Mouse (Mus musculus): ENCODE data around the gene Slc5a2.

GRCm38 (mm10) chr7:128319140-128319539 lies 53.7 kb downstream of the Slc5a2 start:
- no peak for TF ChIP-seq CTCF (conservative IDR thresholded peaks at IDR 0.05 in 1 of 2, IDR thresholded peaks at IDR 0.05 in 1 of 2; ENCODE audit: low read depth in 2 of 2, low read length in 2 of 2)
- no peak for TF ChIP-seq HCFC1 (IDR thresholded peaks at IDR 0.05; ENCODE audit: low read depth, low read length)
- TF ChIP-seq SMC3 (IDR thresholded peaks at IDR 0.05; ENCODE audit: low read depth, low read length): no peak
- no peak for TF ChIP-seq TCF12 (IDR thresholded peaks at IDR 0.05; ENCODE audit: low read depth, low read length)
- no peak for TF ChIP-seq SIN3A (IDR thresholded peaks at IDR 0.05; ENCODE audit: low read length)
- TF ChIP-seq ZNF384 (IDR thresholded peaks at IDR 0.05; ENCODE audit: low read depth, low read length): no peak
- no peak for TF ChIP-seq POLR2A (IDR thresholded peaks at IDR 0.05; ENCODE audit: low read depth, low read length)
- TF ChIP-seq RCOR1 (conservative IDR thresholded peaks at IDR 0.05; ENCODE audit: low read depth, low read length): no peak
